Mouse (Mus musculus): ENCODE results near the gene Mgst2. TPM values are rescaled to one million over a fixed set of nuclear protein-coding genes. Genes with fewer than 3 reads are reported as not detected.

Gene Mgst2
- 1.2 and 2.5 TPM in 2 replicates for polyA plus RNA-seq (2016; fragmentation: Nextera tagmentation; extraction: Ambion mirVana)

DNA sequence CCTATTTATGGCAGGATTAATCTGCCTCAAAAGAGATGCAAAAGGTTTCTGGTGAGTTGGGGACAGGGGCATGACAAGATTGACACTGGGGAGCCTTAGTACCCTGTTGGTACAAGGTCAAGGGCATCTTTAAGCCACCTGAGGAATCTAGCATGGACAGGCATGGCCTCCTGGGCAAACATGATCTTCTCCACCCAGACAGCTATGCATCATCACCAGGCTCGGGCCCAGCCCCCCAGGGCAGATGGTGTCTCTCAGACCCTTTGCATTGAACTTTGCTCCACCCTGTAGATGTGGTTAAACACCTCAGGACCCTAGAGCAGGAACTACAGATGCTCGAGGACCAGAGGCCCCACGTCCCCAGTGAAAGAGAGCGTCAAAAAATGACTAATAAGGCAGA is at the start of gene Mgst2:
Gene Mgst2, plus strand, starts transcription at position 301 of the 400 bp plus-strand sequence.
- Histone ChIP-seq H3K4me2 (no peak within 1 kb of the TSS), H3K9ac (no peak within 1 kb of the TSS), H3K4me3 (no peak within 1 kb of the TSS), H3K36me3 (no peaks in the 10 kb centered on the region), H3K27ac (ENCODE audit: poor library complexity, severe bottlenecking) (no peak within 1 kb of the TSS), H3K27me3 (replicated peaks) (no peaks in the 10 kb centered on the region), H3K9me3 (replicated peaks) (no peaks in the 10 kb centered on the region), H3K4me1 (replicated peaks) (peaks cover 40% of the 10 kb centered on the region)
- no peak for ATAC-seq (ENCODE audit: insufficient number of reproducible peaks, low FRiP score)
- 84% methylated on average over 4 of the region's 4 CpGs for WGBS

DNA sequence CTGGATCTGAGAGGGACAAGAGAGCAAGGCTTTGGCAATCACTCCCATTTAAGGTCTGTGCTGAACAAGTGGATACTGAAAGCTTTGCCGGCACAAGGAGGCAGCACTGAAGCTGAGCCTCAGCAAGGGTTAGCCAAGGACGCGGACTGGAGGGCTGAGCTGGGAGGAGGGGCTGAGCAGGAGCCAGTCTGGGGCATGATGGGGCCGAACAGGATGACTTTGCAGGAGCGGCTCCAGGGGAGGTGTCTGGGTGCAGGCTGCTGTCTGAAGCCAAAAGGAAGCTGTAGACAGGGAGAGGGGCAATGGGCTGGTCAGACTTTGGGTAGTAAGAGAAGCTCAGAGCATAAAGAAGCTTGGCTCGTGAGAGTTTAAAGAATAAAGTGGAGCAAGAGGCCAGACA is 48.2 kb upstream of the Mgst2 start:
- Histone ChIP-seq H3K27me3 (replicated peaks) (no peaks in the 10 kb centered on the region), H3K27ac (ENCODE audit: poor library complexity, severe bottlenecking) (no peak overlapping the region), H3K9me3 (replicated peaks) (peaks cover 5% of the 10 kb centered on the region), H3K4me2 (0 out of 2 replicates have a peak overlapping the region, but pooled peaks have one; percentile 19), H3K4me1 (replicated peaks) (peaks cover 10% of the 10 kb centered on the region), H3K9ac (no peak overlapping the region), H3K4me3 (no peak overlapping the region), H3K36me3 (no peaks in the 10 kb centered on the region)
- WGBS = 6% methylated on average over 6 of the region's 6 CpGs
- no peak for ATAC-seq (ENCODE audit: insufficient number of reproducible peaks, low FRiP score)

DNA sequence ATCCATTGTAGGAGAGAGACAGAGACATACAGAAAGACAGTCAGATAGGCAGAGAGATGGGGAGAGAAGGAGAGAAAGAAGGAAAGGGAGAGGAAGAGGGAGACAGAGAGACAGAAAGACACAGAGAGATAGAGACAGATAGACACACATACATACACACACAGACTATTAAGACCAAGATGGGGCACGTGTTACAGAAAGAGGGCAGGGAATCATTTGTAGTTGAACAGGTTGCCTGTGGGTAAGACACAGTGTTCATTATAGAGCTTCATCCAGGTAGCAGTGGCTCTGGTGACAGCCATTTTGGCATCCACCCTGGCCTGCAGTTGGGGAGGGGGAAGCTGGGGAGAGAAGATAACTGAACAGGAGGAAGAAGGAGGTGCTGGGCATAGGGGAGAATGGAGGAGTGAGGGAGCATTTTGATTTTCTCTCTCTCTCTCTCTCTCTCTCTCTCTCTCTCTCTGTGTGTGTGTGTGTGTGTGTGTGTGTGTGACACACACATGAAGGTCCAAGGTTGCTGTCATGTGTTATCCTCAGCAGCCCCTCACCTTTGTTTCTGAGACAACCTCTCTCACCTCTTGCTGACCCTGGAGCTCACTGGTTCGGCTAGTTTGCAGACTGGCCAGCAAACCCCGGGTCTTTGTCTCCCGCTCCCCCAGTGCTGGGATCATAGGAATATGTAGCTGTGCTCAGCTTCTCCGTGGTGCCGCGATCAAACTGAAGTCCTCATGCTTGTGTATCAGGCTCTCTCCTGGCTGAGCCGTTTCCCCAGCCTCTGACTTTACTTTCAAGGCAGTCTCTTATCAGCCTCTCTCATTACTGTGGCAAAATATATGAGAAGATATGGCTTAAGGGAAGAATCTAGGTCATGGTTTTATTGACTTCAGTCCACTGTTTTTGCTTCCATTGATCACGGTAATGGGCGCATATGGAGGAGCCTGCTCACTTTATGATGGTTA is 47.5 kb upstream of the Mgst2 start:
- no peak overlapping the region for H3K9ac ChIP-seq
- H3K4me1 ChIP-seq (replicated peaks) = peaks cover 10% of the 10 kb centered on the region
- H3K4me2 ChIP-seq = 0 out of 2 replicates have a peak overlapping the region, but pooled peaks have one; percentile 19
- H3K4me3 ChIP-seq = no peak overlapping the region
- no peaks in the 10 kb centered on the region for H3K36me3 ChIP-seq
- no peaks in the 10 kb centered on the region for H3K27me3 ChIP-seq (replicated peaks)
- H3K27ac ChIP-seq (ENCODE audit: poor library complexity, severe bottlenecking) = no peak overlapping the region
- H3K9me3 ChIP-seq (replicated peaks) = peaks cover 5% of the 10 kb centered on the region
- no peak for ATAC-seq (ENCODE audit: insufficient number of reproducible peaks, low FRiP score)
- 75% methylated on average over 10 of the region's 10 CpGs for WGBS

DNA sequence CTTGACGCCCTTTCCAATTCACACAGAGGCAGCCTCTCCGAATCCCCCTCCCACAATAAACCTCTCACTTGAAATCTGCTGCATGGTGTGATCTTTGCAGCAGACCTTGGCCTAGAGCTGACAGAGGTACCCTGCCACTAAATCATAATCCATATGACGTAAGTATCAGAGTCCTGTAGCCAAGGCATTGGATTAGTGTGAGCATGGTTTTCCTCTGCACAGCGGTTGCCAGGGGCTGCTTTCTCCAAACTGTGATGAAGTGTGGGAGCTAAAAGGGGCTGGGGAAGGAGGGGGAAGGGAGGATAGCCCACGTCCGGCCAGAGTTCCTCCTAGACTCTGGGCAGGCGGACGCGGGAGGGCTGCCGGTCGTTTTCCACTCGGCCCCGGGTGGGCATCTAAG is 45.9 kb upstream of the Mgst2 start:
- no peak for ATAC-seq (ENCODE audit: insufficient number of reproducible peaks, low FRiP score)
- no peak overlapping the region for H3K4me3 ChIP-seq
- no peaks in the 10 kb centered on the region for H3K27me3 ChIP-seq (replicated peaks)
- no peak overlapping the region for H3K9ac ChIP-seq
- no peak overlapping the region for H3K27ac ChIP-seq (ENCODE audit: poor library complexity, severe bottlenecking)
- no peak overlapping the region for H3K4me2 ChIP-seq
- H3K36me3 ChIP-seq = no peaks in the 10 kb centered on the region
- peaks cover 5% of the 10 kb centered on the region for H3K9me3 ChIP-seq (replicated peaks)
- 81% methylated on average over 13 of the region's 13 CpGs for whole genome bisulfite sequencing
- H3K4me1 ChIP-seq (replicated peaks) = peaks cover 10% of the 10 kb centered on the region

DNA sequence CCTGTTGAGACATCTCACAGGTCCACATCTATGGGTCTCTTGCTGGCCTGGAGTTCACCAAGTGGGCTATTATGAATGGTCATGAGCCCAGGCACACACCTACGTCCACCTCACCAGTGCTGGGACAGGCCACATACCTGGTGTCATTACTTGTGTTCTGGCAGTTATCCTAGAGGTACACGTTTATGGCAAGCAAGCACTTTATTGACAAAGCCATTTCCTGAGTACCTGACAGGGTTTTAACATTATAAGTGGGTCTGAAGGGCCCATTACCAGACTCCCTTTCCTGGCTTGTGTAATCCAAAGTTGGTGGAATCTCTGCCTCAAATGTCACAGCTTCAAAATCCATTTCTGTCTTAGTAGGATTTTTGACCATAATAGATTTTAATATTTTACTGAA is 36.2 kb upstream of the Mgst2 start:
- Histone ChIP-seq H3K9ac (no peak overlapping the region), H3K4me2 (no peak overlapping the region), H3K4me3 (no peak overlapping the region), H3K27me3 (replicated peaks) (no peaks in the 10 kb centered on the region), H3K9me3 (replicated peaks) (no peaks in the 10 kb centered on the region), H3K36me3 (no peaks in the 10 kb centered on the region), H3K27ac (ENCODE audit: poor library complexity, severe bottlenecking) (no peak overlapping the region), H3K4me1 (replicated peaks) (no peaks in the 10 kb centered on the region)
- no peak for ATAC-seq (ENCODE audit: insufficient number of reproducible peaks, low FRiP score)
- 68% methylated on average over 2 of the region's 2 CpGs for WGBS

DNA sequence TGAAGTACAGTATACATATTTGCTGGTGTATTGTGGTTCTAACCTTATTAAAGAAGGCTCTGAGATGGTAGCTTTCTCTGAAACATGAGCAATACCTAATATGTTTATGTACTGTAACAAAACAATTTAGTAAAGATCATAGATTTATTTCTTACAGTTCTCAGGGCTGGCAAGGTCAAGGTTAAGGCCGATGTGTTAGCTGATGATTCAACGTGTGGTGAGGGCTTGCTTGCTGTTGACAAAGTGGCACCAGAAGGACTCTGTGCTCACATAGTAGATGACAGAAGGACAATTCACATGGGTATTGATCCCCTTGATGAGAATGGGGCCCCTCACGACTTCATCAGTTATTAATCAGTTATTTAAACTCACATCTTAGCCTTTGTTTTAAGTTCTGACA is 32.4 kb upstream of the Mgst2 start:
- H3K27me3 ChIP-seq (replicated peaks) = no peaks in the 10 kb centered on the region
- no peak overlapping the region for H3K27ac ChIP-seq (ENCODE audit: poor library complexity, severe bottlenecking)
- no peak for ATAC-seq (ENCODE audit: insufficient number of reproducible peaks, low FRiP score)
- peaks cover 18% of the 10 kb centered on the region for H3K9me3 ChIP-seq (replicated peaks)
- no peaks in the 10 kb centered on the region for H3K36me3 ChIP-seq
- H3K9ac ChIP-seq = no peak overlapping the region
- H3K4me1 ChIP-seq (replicated peaks) = no peaks in the 10 kb centered on the region
- 64% methylated on average over 3 of the region's 3 CpGs for WGBS
- H3K4me2 ChIP-seq = no peak overlapping the region
- H3K4me3 ChIP-seq = no peak overlapping the region

DNA sequence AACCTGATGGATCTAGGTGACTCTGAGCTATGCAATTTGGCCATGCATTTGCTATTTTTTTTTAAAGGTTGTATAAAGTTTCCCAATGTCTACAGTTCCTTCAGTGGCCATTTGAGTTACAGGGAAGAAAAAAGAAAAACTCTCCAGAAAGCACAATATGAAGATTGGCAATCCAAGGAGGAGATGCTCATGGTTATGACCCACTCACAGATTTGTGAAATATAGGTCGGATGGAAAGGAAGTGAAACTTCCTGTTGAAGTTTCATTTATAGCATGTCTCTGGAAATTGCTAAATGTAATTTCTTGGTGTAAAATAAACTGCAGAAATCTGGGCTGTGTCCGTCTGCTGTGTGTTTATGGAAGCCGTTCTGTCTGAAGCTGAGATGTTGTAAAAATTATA is 31.2 kb upstream of the Mgst2 start:
- H3K9me3 ChIP-seq (replicated peaks) = peaks cover 22% of the 10 kb centered on the region
- H3K4me2 ChIP-seq = no peak overlapping the region
- no peak overlapping the region for H3K4me3 ChIP-seq
- H3K27me3 ChIP-seq (replicated peaks) = no peaks in the 10 kb centered on the region
- H3K4me1 ChIP-seq (replicated peaks) = no peaks in the 10 kb centered on the region
- no peaks in the 10 kb centered on the region for H3K36me3 ChIP-seq
- 70% methylated on average over 3 of the region's 3 CpGs for WGBS
- no peak for ATAC-seq (ENCODE audit: insufficient number of reproducible peaks, low FRiP score)
- H3K27ac ChIP-seq (ENCODE audit: poor library complexity, severe bottlenecking) = no peak overlapping the region
- no peak overlapping the region for H3K9ac ChIP-seq

DNA sequence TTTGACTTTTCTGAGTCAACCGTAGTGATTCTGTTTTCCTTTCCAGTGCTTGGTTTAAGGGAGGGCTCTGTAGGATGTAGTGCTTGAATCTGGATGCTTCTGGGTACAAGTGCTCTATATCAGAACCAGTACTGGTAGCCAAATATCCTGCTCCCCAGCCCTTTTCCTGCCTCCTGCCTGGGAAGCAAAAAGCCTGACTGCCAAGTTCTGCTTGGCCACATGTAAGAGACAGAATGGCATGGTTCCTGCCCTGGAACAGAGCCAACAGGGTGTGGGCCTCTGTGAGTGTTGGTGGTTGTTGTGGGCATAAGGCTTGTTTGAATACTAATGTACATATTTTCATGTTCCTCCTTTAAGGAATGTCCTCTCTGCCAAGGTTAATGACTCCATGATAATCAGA is 29.4 kb upstream of the Mgst2 start:
- H3K4me3 ChIP-seq = no peak overlapping the region
- H3K9ac ChIP-seq = no peak overlapping the region
- 81% methylated on average over 1 of the region's 1 CpGs for WGBS
- no peak for ATAC-seq (ENCODE audit: insufficient number of reproducible peaks, low FRiP score)
- H3K36me3 ChIP-seq = no peaks in the 10 kb centered on the region
- no peak overlapping the region for H3K4me2 ChIP-seq
- no peaks in the 10 kb centered on the region for H3K4me1 ChIP-seq (replicated peaks)
- H3K9me3 ChIP-seq (replicated peaks) = peaks cover 22% of the 10 kb centered on the region
- H3K27ac ChIP-seq (ENCODE audit: poor library complexity, severe bottlenecking) = no peak overlapping the region
- H3K27me3 ChIP-seq (replicated peaks) = no peaks in the 10 kb centered on the region

DNA sequence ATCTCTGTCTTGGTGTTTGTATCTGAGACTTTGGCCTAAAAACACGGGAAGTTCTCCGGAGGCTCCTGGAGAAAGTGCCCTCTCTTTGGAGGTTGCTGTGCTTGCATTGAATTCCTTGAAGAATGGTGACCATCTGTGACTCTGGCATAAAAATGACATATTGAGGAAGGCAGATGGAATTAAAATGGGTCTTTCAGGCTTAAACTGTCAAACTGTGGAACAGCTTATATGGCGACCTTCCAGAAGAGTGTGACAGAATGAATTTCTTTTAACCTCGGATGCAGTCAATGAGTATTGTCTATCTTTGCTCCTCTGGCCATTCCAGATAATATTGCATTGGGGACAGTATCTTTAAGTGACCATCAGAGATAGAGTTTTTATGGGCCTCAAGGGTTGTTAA is 28.2 kb upstream of the Mgst2 start:
- H3K9ac ChIP-seq = no peak overlapping the region
- no peaks in the 10 kb centered on the region for H3K4me1 ChIP-seq (replicated peaks)
- H3K27me3 ChIP-seq (replicated peaks) = no peaks in the 10 kb centered on the region
- 90% methylated on average over 4 of the region's 4 CpGs for WGBS
- peaks cover 22% of the 10 kb centered on the region for H3K9me3 ChIP-seq (replicated peaks)
- H3K27ac ChIP-seq (ENCODE audit: poor library complexity, severe bottlenecking) = no peak overlapping the region
- no peaks in the 10 kb centered on the region for H3K36me3 ChIP-seq
- no peak overlapping the region for H3K4me3 ChIP-seq
- H3K4me2 ChIP-seq = no peak overlapping the region
- no peak for ATAC-seq (ENCODE audit: insufficient number of reproducible peaks, low FRiP score)

DNA sequence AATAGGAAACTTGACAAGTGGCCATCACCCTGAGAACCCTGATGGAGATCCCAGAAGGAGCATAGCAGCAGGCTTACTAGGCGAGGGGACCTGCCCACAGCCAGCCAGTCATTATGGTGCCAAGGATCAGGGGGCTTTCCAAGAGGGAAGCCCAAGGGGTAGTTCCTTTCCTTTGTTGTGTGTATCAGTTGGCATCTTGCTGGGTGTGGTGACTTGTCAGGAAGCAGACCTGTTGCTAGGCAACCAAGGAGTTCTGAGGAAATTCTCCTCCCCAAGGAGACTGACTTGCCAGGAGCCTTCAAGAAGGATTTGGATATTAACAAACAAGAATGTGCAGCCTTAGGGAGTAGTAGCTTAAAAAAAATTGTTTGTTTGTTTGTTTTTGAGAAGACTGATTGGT is 25.7 kb upstream of the Mgst2 start:
- WGBS = 73% methylated on average over 1 of the region's 1 CpGs
- Histone ChIP-seq H3K9me3 (replicated peaks) (peaks cover 22% of the 10 kb centered on the region), H3K4me1 (replicated peaks) (no peaks in the 10 kb centered on the region), H3K4me2 (no peak overlapping the region), H3K27me3 (replicated peaks) (no peaks in the 10 kb centered on the region), H3K27ac (ENCODE audit: poor library complexity, severe bottlenecking) (no peak overlapping the region), H3K4me3 (no peak overlapping the region), H3K36me3 (no peaks in the 10 kb centered on the region), H3K9ac (no peak overlapping the region)
- no peak for ATAC-seq (ENCODE audit: insufficient number of reproducible peaks, low FRiP score)

DNA sequence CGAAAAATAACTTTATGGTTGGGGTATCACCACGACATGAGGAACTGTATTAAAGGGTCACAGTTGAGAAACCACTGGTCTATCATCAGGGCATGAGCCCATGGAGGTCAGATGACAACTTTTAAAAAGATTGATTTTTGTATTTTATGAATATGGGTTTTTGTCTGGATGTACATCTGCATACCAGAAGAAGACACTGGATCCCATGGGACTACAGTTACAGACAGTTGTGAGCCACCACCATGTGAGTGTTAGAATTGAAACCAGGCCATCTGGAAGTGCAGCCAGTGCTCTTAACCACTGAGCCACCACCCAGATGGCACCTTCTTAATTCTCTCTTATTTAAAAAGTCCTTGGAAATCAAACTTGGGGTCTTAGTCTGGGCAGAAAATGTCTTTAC is 24.2 kb upstream of the Mgst2 start:
- no peak overlapping the region for H3K4me2 ChIP-seq
- WGBS = 82% methylated on average over 2 of the region's 2 CpGs
- H3K4me1 ChIP-seq (replicated peaks) = no peaks in the 10 kb centered on the region
- H3K9me3 ChIP-seq (replicated peaks) = peaks cover 14% of the 10 kb centered on the region
- H3K27ac ChIP-seq (ENCODE audit: poor library complexity, severe bottlenecking) = no peak overlapping the region
- no peak overlapping the region for H3K4me3 ChIP-seq
- no peak overlapping the region for H3K9ac ChIP-seq
- ATAC-seq (ENCODE audit: insufficient number of reproducible peaks, low FRiP score) = no peak
- H3K36me3 ChIP-seq = no peaks in the 10 kb centered on the region
- no peaks in the 10 kb centered on the region for H3K27me3 ChIP-seq (replicated peaks)
